Mouse (Mus musculus): ENCODE measurements around the gene P2ry14.

P2ry14 gene

GRCm38 (mm10) chr3:59153424-59153823 is at the start of gene P2ry14:
TSS of gene P2ry14 (minus strand) at chr3:59153618.
- no peak for DNase-seq (ENCODE audit: low spot score)

GRCm38 (mm10) chr3:59197329-59197948 is 44.0 kb upstream of the P2ry14 start:
- no peak for DNase-seq (ENCODE audit: low spot score)

DNA sequence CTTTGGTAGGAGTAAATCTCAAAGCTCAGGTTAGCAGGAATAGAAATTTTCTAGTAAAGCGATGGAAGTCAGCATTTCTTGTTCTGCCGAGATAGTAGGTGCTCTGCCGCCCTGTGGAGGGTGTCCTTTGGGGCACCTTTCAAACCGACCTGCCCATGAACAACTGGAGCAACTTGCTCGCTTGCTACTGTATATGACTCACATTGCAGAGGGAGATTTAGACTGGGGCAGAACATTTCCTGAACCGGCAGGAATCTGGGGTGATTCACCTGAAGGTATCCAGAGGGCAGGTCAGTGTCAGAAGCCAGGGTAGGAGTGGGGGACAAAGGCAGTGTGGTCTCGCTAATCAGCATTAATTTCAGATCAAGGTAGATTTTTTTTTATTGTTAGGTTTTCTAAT is 41.5 kb upstream of the P2ry14 start, which contains the start of gene Gpr87:
Gene Gpr87 (minus strand): TSS at position 167 of the 400 bp plus-strand sequence.
- DNase-seq (ENCODE audit: low spot score): no peak

DNA sequence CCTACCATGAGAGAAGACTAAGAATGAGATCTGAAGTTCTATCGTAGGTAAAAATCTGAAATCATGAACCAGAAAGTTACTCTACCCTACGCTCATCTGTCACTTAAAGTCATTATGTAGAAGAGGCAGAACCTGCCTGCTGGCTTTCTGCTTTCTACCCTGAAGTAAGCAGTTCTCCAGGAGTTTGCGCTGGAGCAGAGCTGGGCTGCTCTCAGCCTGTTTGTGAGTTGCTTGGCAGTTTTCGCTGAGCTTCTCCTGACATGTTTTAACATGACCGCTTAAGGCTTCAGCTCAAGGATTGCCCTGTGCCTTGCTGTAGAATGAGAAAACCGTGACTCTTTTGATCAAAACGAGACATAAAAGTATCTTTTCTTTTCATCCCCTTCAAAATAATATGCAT is 40.7 kb upstream of the P2ry14 start:
- DNase-seq (ENCODE audit: low spot score): no peak

DNA sequence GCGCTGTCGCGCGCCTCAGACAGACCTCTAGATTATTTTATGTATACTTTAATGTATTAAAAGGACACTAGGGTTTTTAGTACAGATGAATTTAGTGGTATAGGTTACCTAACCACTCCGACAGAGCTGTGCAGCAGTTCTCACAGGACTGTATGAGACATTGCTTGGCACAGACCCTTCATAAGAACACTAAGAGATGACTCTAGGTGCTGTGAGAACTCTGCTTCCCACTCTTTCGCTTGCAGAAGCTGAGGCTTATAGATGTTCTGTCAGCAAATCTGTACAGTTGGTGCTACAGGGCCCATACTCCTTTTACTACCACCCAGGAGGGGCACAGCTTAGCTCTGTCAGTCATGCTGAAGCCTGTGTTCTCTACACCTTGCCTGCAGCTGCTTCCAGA is 38.3 kb upstream of the P2ry14 start:
- no peak for DNase-seq (ENCODE audit: low spot score)

GRCm38 (mm10) chr3:59187336-59187735 is 33.9 kb upstream of the P2ry14 start:
- DNase-seq (ENCODE audit: low spot score): no peak

GRCm38 (mm10) chr3:59185662-59186061 is 32.2 kb upstream of the P2ry14 start:
- no peak for DNase-seq (ENCODE audit: low spot score)

GRCm38 (mm10) chr3:59182129-59182528 is 28.7 kb upstream of the P2ry14 start:
- DNase-seq (ENCODE audit: low spot score): no peak

DNA sequence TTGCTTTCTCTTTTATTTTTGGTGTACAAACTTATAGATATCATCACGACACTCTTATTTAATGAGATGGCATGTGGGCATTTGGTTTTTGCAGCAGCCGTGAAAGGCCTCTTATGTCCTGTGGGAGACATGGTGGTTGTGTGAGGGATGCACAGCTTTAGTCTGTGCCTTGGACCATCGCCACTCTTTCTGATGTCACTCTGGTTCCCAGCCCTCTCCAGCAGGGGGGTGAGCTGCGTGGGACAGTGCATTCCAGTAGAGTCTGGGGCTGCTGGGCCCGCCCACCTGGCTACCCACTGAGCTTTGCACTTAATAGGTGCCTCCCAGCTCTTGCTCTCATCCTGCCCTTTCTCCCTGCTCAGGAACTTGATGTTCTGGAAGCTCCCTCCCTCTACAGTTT is 27.7 kb upstream of the P2ry14 start:
- DNase-seq (ENCODE audit: low spot score): no peak

DNA sequence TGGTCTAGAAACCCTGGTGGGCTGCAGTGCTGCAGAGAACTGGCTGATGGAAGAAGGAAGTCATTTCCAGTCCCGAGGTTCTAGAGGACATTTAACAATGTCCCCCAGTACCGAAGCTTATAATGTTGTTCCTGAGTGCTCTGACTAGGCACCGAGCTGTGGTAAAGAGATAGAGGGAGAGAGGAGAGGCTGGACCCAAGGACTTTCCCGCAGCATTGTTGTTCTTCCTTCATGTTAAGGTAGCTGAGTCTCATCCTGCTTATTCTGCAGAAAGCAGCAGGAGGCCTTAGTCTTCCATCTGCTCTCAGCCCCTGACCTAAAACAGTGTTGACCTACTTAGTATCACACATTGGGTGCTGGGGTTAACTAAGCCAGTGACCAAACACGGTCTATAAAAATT is 23.5 kb upstream of the P2ry14 start:
- no peak for DNase-seq (ENCODE audit: low spot score)

- DNase-seq (ENCODE audit: low spot score): peak; percentile 48
These were observed 21.8 kb upstream of the P2ry14 start for GRCm38 (mm10) chr3:59175234-59175633.

DNA sequence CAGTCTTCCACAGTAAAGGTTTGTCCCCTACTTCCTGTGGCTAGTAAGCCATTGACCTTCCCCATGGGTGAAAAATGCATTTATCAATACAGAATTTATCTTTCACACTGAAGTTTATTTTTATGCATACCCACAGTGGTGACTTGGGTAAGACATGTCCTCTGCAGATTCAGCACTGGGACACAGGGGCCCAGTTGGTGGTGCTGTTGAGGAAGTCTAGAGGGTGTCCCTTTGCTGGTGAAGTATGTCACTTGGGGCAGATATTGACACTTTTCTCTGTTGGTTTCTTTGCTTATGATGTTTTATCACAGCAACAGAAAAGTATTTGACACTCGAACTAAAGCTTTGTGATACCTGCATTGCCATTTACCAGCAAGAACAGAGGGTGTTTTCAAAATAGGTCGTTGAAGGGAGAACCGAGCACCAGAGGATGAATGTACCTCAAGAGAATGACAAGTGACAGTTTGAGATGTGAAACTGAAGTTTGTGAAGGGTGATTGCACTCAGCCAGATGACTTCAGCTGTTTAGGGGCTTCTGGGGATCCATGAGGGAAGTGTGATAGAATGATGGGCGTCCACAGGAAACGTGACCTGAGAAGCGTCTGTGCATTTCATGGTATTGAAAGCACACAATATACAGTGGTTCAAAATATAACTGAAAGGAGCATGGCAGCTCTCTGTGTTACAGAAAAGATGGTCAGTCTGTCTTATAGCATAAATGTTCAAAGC is 21.2 kb upstream of the P2ry14 start:
- DNase-seq (ENCODE audit: low spot score): no peak

- no peak for DNase-seq (ENCODE audit: low spot score)
These were observed 16.7 kb upstream of the P2ry14 start for GRCm38 (mm10) chr3:59169921-59170627.

DNA sequence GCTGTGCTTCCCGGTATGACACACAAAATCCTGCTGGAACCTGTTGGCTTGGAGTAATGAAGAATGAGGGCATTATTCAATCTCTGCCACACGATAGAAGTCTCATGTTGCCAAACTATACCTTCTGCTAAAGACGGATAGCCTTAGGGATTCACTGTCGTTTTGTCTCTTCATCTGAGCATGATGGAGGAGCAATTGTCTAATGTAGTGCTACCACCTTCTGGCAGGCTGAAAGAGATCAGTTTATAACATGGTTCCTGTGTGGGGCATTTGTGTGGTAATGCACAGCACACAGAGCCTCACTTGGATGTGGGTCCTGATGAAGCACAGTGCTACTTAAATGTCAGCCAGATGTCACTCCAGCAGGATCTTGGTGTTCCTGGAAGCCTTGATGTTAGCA is 15.8 kb upstream of the P2ry14 start:
- no peak for DNase-seq (ENCODE audit: low spot score)

DNA sequence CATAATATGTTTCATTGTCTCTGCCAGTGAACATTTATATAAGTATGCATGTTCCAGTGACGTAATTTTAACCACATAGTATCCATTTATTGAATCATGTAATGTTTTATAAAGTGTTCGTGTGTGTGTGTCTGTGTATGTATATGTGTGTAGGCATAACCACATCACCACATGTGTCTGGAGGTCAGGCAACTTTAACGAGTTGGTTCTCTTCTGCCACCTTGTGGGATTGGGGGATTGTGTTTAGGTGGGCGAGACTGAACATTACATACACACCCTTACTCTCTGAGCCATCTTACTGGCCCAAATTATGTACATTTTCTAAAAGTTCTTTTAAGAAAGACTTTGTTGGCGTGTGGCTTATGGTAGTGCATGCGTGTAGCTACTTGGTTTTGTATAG is 15.1 kb upstream of the P2ry14 start:
- no peak for DNase-seq (ENCODE audit: low spot score)

DNA sequence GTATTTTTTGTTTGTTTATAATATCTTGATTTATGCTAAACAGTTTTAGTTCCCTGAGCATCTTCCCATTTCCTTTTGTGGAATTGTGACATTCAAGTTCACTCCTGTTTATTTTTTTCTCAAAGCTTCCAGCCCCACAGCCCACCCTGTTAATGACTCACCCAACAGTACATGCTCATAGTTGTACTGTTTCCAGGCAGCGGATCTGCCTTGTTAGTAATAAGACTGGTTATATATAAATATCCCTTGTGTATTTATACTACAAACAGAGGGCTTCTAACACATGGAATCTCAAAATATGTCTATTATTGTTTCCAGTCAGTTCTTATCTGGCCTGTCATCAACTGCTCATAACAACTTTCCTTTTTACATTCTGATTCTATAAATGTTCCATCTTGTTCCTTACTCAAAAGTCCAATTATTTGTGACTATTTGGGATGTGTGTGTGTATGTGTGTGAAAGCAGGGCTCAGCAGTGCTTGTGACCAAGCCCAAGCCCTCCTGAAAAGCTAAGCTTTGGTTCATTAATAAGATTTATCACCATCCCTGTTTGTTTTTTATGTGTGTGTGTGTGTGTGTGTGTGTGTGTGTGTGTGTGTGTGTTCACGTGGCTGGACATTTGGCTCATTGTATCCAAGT is 14.1 kb upstream of the P2ry14 start:
- DNase-seq (ENCODE audit: low spot score): no peak

DNA sequence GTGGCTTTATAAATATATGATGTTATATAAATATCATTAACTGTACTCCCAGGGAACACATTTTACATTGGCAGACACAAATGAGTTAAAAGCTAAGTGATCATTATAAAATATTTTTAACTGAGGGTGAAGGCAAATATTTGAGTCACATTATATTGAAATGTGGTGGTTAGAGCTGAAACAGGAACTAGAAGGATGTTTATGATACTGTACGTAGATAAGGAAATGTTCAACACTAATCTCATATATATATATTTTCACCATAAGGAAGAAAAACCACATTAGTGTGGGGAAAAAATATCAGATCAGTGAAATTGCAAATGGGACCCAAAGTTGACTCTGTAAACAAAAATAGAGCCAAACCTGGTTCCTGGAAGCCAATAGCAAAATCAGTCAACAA is 7.0 kb upstream of the P2ry14 start:
- no peak for DNase-seq (ENCODE audit: low spot score)

GRCm38 (mm10) chr3:59157048-59157447 is 3.6 kb upstream of the P2ry14 start:
- DNase-seq (ENCODE audit: low spot score): no peak

GRCm38 (mm10) chr3:59155404-59155803 is 2.0 kb upstream of the P2ry14 start:
- DNase-seq (ENCODE audit: low spot score): no peak

GRCm38 (mm10) chr3:59154888-59155287 is 1.5 kb upstream of the P2ry14 start:
- no peak for DNase-seq (ENCODE audit: low spot score)

DNA sequence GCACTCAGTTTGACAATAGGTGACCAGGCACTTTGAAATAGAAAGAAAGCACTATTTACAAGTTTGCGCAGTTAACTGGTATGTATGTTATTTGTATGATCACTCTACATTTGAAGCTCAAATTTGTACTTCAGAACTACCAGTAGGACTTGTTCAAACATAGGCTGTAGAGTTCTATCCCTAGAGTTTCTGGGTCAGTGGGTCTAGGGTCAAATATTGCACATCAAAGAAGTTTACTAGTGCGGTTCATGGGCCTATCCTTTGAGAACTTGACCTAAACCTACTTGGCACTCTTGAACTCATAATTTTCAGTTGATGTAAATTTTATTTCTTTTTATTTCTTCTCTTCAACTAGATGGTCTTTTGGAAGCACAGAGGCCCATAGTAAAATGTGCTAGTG is 2.8 kb downstream of the P2ry14 start:
- no peak for DNase-seq (ENCODE audit: low spot score)

DNA sequence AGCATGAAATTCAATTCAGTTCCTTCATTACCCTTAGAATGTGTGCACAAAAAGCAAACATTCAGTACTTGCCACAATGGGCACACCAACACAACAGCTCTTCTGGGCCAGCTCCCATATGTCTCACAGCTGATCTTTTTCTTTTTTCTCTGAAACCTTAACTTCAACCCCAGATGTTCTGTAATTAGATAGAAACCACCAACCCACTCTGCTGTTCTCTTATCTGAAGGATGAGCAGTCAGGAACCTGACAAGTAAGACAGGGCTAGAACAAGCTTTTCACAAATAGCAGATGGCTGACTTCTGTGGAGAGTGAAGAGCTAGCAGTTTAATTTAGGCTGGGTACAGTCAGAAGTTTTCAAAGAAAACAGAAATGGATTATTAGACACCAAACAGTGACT is 3.8 kb downstream of the P2ry14 start:
- DNase-seq (ENCODE audit: low spot score): no peak

DNA sequence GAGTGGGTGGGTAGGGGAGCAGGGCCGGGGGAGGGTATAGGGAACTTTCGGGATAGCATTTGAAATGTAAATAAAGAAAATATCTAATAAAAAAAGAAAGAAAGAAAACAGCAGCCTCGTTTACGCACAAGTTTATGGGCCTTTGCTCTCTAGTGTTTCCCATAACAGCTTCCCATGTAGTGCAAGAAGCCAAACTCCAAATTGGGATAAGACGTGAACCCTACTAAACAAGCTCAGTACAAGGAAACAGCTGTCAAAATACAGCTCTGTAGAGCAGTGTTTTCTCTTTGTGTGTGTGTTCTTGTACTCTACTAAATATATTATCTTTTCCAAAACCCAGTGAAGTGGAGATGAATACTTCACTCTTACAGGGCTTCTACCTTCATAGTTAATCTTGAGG is 8.2 kb downstream of the P2ry14 start:
- no peak for DNase-seq (ENCODE audit: low spot score)
